Mouse (Mus musculus) macrophage (primary cell): ENCODE data around the gene Alyref. TPM values are rescaled to one million over a fixed set of nuclear protein-coding genes. Genes with fewer than 3 reads are reported as not detected.
A peak's percentile ranks its signal among the peaks of the same experiment; 100 is the strongest.

Experiments
- H3K27ac ChIP-seq: fragments of 350-480 bp; formaldehyde crosslinking; 2 replicates; pipeline ENCODE4 v1.9.0; 2021
- H3K36me3 ChIP-seq: fragments of 350-480 bp; formaldehyde crosslinking; 2 replicates; pipeline ENCODE4 v1.9.0; 2021; ENCODE audit errors: inconsistent target
- H3K4me3 ChIP-seq: fragments of 350-480 bp; formaldehyde crosslinking; 2 replicates; pipeline ENCODE4 v1.9.0; 2021; ENCODE audit errors: inconsistent target
- H3K79me2 ChIP-seq: fragments of 350-480 bp; formaldehyde crosslinking; 2 replicates; pipeline ENCODE4 v1.9.0; 2021; ENCODE audit errors: inconsistent target
- WGBS: methylation state at CpG from one replicate; pipeline ENCODE4 v1.1.7; 2026; ENCODE audit warnings: inconsistent platforms; ENCODE audit not compliant: missing documents; 5-methylcytosine and 5-hydroxymethylcytosine counted together
- polyA plus RNA-seq: library from polyadenylated mRNA; stranded (reverse); fragments of 250-400 nt; gene quantifications from 3 replicates; pipeline ENCODE4 v1.2.4, GENCODE M21; 2018; ENCODE audit warnings: inconsistent platforms
- total RNA-seq, 78 experiments: library from RNA; depleted of rRNA; stranded (reverse); fragments of 250-400 nt; gene quantifications; 1 replicate in 9 of 78; 2 replicates in 24 of 78; 3 replicates in 43 of 78; 4 replicates in 2 of 78; pipeline ENCODE4 v1.2.4; 2018; ENCODE audit warnings: inconsistent platforms in 56 of 78

Gene Alyref
- 10 to 100 TPM; 13.2 to 43.2 (median 30.6) TPM for total RNA-seq (2018; cell fraction: chromatin; rRNA removed)
- total RNA-seq (2018; cell fraction: cytosol; rRNA removed) = 10 to 100 TPM; 27.2 to 48.1 (median 35.9) TPM
- total RNA-seq (2018; cell fraction: nucleus; rRNA removed) = 10 to 100 TPM; 17.9 to 63.8 (median 26.1) TPM
- polyA plus RNA-seq = 34.3 to 88.6 TPM (median 41.5 TPM) in 3 replicates

GRCm38 (mm10) chr11:120598283-120598989 is at the start of gene Alyref, which contains the start of gene Anapc11:
Alyref (minus strand) TSS chr11:120598365.
Anapc11 (plus strand) TSS chr11:120598421.
- H3K79me2 ChIP-seq = peaks cover 57% of the 10 kb centered on the region
- peak within 1 kb of the TSS; percentile 75 for H3K4me3 ChIP-seq
- under 1% methylated on average over 73 of the region's 88 CpGs for WGBS
- H3K27ac ChIP-seq = peak within 1 kb of the TSS; percentile 85
- H3K36me3 ChIP-seq = peaks cover 54% of the 10 kb centered on the region; the same call in 1 of the 2 replicates

GRCm38 (mm10) chr11:120647047-120647830 is 49.1 kb upstream of the Alyref start:
- Histone ChIP-seq H3K27ac (no peak overlapping the region), H3K79me2 (no peaks in the 10 kb centered on the region), H3K36me3 (no peaks in the 10 kb centered on the region), H3K4me3 (no peak overlapping the region)
- WGBS = 96% methylated on average over 28 of the region's 35 CpGs

DNA sequence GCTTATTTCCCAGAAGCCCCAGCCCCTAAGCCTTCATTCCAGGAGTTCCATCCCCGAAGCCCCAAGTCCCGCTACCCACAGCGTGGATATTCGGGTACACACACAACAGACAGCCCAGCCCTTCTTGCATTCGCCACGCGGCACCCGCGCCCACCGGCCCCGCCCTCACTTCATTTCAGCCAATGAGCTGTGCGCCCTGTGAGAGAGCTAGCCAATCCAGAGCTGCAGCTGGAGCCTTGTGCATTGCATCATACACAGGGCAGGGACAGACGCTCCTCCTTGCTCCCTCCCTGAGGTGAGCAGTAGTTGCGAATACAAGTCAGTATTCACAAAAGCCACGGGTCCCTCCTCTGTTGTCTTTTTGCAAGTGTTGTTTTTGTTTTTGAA is 45.4 kb upstream of the Alyref start, which contains the start of gene Pycr1:
Gene Pycr1 (minus strand): TSS at position 169 of the 387 bp plus-strand sequence.
- no peaks in the 10 kb centered on the region for H3K79me2 ChIP-seq
- 0% methylated on average over 15 of the region's 15 CpGs for WGBS
- no peaks in the 10 kb centered on the region for H3K36me3 ChIP-seq
- H3K4me3 ChIP-seq = peak within 1 kb of the TSS; percentile 34
- no peak within 1 kb of the TSS for H3K27ac ChIP-seq

DNA sequence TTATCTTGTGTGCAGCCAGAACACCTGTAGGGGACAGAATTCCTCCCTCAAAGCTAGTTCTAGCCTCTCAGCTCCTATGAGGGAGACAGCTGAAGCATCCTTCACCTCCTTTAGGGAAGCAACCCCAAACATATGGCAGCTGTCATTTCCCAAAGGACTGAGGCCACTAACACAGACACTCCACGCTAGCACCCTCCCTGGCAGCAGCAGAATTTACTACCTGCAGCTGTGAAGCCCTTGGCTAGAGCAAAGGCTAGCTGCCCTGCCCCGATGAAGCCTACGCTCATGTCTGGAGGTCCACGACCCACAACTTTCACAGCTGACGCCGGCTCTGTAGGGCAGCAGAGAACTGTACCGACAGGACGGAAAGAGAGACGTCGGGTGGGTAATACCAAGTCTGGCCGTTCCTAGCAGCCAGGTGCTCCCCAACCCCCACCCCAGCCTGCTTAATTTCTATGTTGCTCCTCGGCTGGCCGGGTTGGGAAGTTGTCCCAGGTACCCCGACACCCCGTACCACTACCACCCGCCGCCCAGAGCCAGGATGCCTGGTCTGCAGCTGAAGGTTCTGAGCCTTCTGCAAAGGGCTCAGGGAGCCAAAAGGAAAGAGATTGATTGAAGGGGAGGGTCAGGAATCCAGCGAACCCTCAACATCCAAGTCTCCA is 44.9 kb upstream of the Alyref start:
- Histone ChIP-seq H3K27ac (no peak overlapping the region), H3K36me3 (no peaks in the 10 kb centered on the region), H3K79me2 (no peaks in the 10 kb centered on the region), H3K4me3 (peak overlapping the region; percentile 34)
- 3% methylated on average over 18 of the region's 18 CpGs for WGBS

DNA sequence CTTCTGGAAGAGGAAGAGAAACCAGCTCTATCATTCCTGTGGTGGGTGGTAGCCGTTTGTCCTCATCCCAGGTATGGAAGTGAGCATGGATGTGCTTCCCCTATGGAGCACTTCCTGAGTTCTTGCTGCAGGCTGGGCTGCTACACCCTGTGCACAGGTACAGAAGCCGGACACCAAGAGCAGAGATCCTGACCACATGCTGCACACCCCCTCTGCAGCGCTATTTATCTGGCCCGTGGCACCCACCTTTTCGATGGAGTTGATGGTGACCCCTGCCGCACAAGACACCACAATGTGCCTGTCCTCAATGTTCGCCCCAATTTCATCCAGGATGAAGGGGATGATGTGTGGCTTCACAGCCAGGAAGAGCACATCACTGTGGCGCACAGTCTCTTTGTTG is 43.7 kb upstream of the Alyref start:
- WGBS = 78% methylated on average over 8 of the region's 8 CpGs
- Histone ChIP-seq H3K79me2 (no peaks in the 10 kb centered on the region), H3K4me3 (no peak overlapping the region), H3K36me3 (no peaks in the 10 kb centered on the region), H3K27ac (no peak overlapping the region)

DNA sequence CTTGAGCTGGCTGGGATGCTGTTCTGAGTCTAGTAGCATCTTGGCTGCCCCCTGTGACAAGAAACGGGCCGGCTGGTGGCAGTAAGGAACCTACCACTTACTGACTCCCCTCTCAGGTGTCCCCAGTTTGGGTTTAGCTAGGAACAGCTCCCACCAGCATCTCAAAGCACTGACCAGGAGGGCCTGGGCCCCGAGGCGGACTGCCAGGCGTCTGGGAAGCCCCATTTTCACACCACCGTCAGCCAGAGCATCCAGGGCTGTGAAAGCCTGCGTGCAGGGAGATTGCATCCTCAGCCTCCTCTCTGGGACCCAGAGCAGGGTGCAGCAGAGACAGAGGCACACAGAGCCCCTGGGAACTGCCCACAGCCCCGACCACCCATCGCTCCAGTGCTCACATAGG is 43.1 kb upstream of the Alyref start:
- H3K27ac ChIP-seq = no peak overlapping the region
- H3K79me2 ChIP-seq = no peaks in the 10 kb centered on the region
- H3K4me3 ChIP-seq = no peak overlapping the region
- H3K36me3 ChIP-seq = no peaks in the 10 kb centered on the region
- 86% methylated on average over 9 of the region's 9 CpGs for WGBS

DNA sequence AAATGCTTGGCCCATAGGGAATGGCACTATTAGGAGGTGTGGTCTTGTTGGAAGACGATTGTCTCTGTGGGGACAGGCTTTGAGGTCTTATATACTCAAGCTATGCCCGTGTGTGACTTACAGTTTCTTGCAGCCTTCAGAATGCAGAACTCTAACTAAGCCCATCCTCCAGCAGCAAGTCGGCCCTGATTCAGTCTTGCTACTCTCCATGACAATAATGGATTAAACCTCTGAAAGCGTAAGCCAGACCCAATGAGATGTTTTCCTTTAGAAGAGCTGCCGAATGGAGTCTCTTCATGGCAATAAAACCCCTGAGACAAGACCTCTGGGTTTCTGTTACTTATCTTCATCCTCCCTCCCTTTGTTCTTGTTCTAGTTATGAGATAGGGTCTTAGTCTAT is 36.6 kb upstream of the Alyref start:
- peaks cover 37% of the 10 kb centered on the region for H3K79me2 ChIP-seq
- H3K4me3 ChIP-seq = no peak overlapping the region
- no peaks in the 10 kb centered on the region for H3K36me3 ChIP-seq
- 93% methylated on average over 5 of the region's 5 CpGs for WGBS
- H3K27ac ChIP-seq = no peak overlapping the region

- peak within 1 kb of the TSS; percentile 71 for H3K4me3 ChIP-seq
- peaks cover 46% of the 10 kb centered on the region for H3K79me2 ChIP-seq
- H3K36me3 ChIP-seq = no peaks in the 10 kb centered on the region
- WGBS = 18% methylated on average over 55 of the region's 58 CpGs
- H3K27ac ChIP-seq = peak within 1 kb of the TSS; percentile 99
Observed at GRCm38 (mm10) chr11:120633520-120634343, 35.6 kb upstream of the Alyref start, which contains the start of gene Mafg. Mafg (minus strand) TSS chr11:120633600.

- WGBS = 1% methylated on average over 101 of the region's 116 CpGs
- peak overlapping the region; percentile 99 for H3K27ac ChIP-seq
- H3K4me3 ChIP-seq = peak overlapping the region; percentile 71
- H3K36me3 ChIP-seq = no peaks in the 10 kb centered on the region
- peaks cover 55% of the 10 kb centered on the region for H3K79me2 ChIP-seq
Observed at GRCm38 (mm10) chr11:120632559-120633519, 34.7 kb upstream of the Alyref start.

DNA sequence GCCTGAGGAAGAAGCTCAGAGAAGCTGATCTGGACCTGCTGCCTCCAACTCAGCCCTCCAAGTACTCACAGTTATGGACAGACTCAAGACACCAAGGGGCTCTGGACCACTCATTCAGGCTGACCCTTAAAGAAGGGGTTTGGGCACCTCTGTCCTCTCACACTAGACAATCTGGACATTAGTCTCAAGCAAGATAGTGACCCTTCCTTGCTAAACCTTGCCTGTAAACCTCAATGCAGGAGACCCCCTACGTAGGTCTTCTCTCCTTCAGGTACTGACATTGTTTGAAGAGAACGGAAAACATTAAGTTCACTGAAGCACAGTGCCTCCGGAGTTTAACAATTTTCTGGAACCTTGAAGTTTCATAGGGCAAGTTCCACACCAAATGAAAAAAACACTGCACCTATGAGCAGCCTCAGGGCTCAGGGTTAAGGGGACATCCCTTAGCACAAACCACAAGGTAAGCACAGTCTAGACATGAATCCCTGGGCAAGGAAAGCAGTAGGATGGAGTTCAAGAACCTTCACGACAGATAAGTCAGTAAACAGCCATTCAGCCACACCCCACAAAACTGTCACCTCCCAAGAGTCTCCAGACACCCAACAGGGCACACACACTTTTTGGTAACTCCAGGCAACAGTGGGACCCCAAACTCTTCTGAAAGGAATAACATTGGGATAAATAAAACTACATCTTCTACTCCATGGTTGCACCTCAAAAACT is 33.7 kb upstream of the Alyref start:
- Histone ChIP-seq H3K36me3 (no peaks in the 10 kb centered on the region), H3K79me2 (peaks cover 65% of the 10 kb centered on the region), H3K4me3 (peak overlapping the region; percentile 71), H3K27ac (peak overlapping the region; percentile 99)
- 44% methylated on average over 4 of the region's 4 CpGs for WGBS

DNA sequence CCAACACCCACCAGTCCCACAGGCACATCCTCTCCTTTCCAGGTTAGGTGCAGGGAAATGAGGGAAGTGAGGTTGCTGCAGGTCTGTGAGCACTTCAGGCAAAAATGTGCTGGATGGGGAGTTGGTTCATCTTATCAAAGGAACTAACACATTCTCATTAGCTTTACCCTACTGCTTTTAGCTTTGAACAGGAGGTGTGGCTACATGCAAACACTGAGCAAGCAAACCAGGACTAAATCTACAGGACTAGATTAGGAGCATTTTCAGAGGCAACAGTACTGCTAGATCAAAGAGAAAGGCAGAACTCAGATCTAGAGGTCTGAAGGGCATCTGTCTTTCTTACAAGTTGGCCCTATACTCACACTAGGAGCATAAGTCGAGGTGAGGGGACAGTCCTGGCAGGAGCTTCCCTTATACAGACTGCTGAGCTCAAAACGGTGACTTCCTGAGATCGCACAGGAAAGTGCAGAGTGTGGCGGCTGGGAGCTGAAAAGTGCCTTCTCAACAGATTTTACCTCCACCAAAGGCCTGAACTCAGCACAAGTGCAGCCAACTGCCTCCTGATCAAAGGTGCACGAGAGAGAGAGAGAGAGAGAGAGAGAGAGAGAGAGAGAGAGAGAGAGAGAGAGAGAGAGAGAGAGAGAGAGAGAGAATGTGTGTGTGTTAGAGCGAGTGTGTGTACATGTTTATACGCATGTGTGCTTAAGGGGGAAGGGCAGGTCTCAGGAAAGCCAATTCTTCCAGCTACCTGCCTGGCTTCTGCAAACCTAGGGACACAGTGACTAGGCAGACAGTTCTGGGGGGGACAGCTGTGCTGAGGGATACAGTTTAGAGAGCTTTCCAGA is 32.9 kb upstream of the Alyref start:
- Histone ChIP-seq H3K79me2 (peaks cover 73% of the 10 kb centered on the region), H3K36me3 (no peaks in the 10 kb centered on the region), H3K4me3 (peak overlapping the region; percentile 71), H3K27ac (peak overlapping the region; percentile 99)
- WGBS = 4% methylated on average over 7 of the region's 7 CpGs
